Mouse (Mus musculus) G1E (cell line): ENCODE measurements around the gene Tmem160.

Experiments
- CTCF ChIP-seq: IDR thresholded peaks from 2 replicates; pipeline ENCODE4 v1.5.1; 2012; ENCODE audit warnings: low read depth, low read length, inconsistent platforms, mixed read lengths
- GATA1 ChIP-seq: IDR thresholded peaks from 2 replicates; pipeline ENCODE4 v1.6.1; 2012; ENCODE audit warnings: borderline replicate concordance, low read length, inconsistent platforms, mixed read lengths
- GATA2 ChIP-seq: IDR thresholded peaks from 2 replicates; pipeline ENCODE4 v1.6.1; 2012; ENCODE audit warnings: low read depth, low read length, inconsistent platforms, borderline replicate concordance
- POLR2AphosphoS5 ChIP-seq: IDR thresholded peaks from 2 replicates; pipeline ENCODE4 v1.6.1; 2012; ENCODE audit warnings: low read depth, low read length, inconsistent platforms; ENCODE audit not compliant: insufficient replicate concordance
- TAL1 ChIP-seq: conservative IDR thresholded peaks from 2 replicates; pipeline ENCODE4 v1.6.1; 2012; ENCODE audit warnings: low read depth, low read length, inconsistent platforms, mixed read lengths

GRCm38 (mm10) chr7:16493361-16493760 is 40.8 kb downstream of the Tmem160 start:
- TF ChIP-seq CTCF = peak; percentile 43; the same call in 1 of the 2 replicates
- TF ChIP-seq TAL1 = no peak
- TF ChIP-seq GATA1 = no peak
- TF ChIP-seq POLR2AphosphoS5 = no peak
- TF ChIP-seq GATA2 = no peak
